ENCODE assay signal across 26 mouse cellular contexts in genomic region chr11:100088378-100089025, GRCm38 (mm10). TPM values are rescaled to one million over a fixed set of nuclear protein-coding genes. Genes with fewer than 3 reads are reported as not detected.
A peak's percentile ranks its signal among the peaks of the same experiment; 100 is the strongest.
DNase-seq lines count a peak whose midpoint lies in the region; ATAC-seq lines count a peak whose summit lies in the region.
"Had no signal": no experiment of that assay in that cellular context is flagged by ENCODE, and none has a peak within 500 bp of the region (broad histone marks: within the 10 kb centered on the region; RNA-seq: fewer than 3 reads in every experiment).

No protein-coding gene starts in this region.

- 0 out of 2 replicates have a peak, but pooled peaks cover 3% of the 10 kb centered on the region for H3K4me1 ChIP-seq in intestine, embryonic 16.5 days (ENCODE audit: control insufficient read depth, insufficient read depth, low read length)
- no peaks in the 10 kb centered on the region for H3K4me1 ChIP-seq in limb, embryonic 10.5 days
- H3K4me1 ChIP-seq: embryonic facial prominence, embryonic 12.5 days; embryonic facial prominence, embryonic 15.5 days; hindbrain, embryonic 10.5 days; hindbrain, embryonic 13.5 days had no signal

- H3K4me3 ChIP-seq in intestine, embryonic 16.5 days (ENCODE audit: low read length) = no peak overlapping the region
- H3K4me3 ChIP-seq in limb, embryonic 10.5 days = no peak overlapping the region
- H3K4me3 ChIP-seq: embryonic facial prominence, embryonic 12.5 days; embryonic facial prominence, embryonic 15.5 days; gastrocnemius, adult 2 months; hindbrain, embryonic 10.5 days; hindbrain, embryonic 13.5 days had no signal

- H3K36me3 ChIP-seq in intestine, embryonic 16.5 days (ENCODE audit: control insufficient read depth, insufficient read depth, low read length) = no peaks in the 10 kb centered on the region
- no peaks in the 10 kb centered on the region for H3K36me3 ChIP-seq in limb, embryonic 10.5 days
- H3K36me3 ChIP-seq: embryonic facial prominence, embryonic 12.5 days; embryonic facial prominence, embryonic 15.5 days; hindbrain, embryonic 10.5 days; hindbrain, embryonic 13.5 days had no signal

- H3K4me2 ChIP-seq in intestine, embryonic 16.5 days (ENCODE audit: low read depth, low read length) = no peak overlapping the region
- H3K4me2 ChIP-seq: embryonic facial prominence, embryonic 12.5 days; embryonic facial prominence, embryonic 15.5 days; heart, embryonic 11.5 days; hindbrain, embryonic 13.5 days had no signal

- 54% methylated on average over 7 of the region's 7 CpGs for WGBS in intestine, embryonic 16.5 days
- 74% methylated on average over 7 of the region's 7 CpGs for WGBS in limb, embryonic 10.5 days

- H3K27ac ChIP-seq in intestine, embryonic 16.5 days (ENCODE audit: low read length) = no peak overlapping the region
- H3K27ac ChIP-seq in limb, embryonic 10.5 days = no peak overlapping the region
- H3K27ac ChIP-seq: embryonic facial prominence, embryonic 12.5 days; embryonic facial prominence, embryonic 15.5 days; gastrocnemius, adult 2 months; hindbrain, embryonic 10.5 days; hindbrain, embryonic 13.5 days had no signal

- H3K9ac ChIP-seq in intestine, embryonic 16.5 days (ENCODE audit: low read depth, low read length) = no peak overlapping the region
- H3K9ac ChIP-seq: embryonic facial prominence, embryonic 12.5 days; embryonic facial prominence, embryonic 15.5 days; forebrain, postnatal 0 days; hindbrain, embryonic 13.5 days had no signal

- no peak for DNase-seq in frontal cortex, postnatal 14 days (ENCODE audit: low spot score in 2 of 2)
- peak; percentile 21 for DNase-seq in layer of hippocampus, adult 9-11 months
- DNase-seq in layer of hippocampus, adult 11-12 months (ENCODE audit: low spot score) = no peak
- DNase-seq in limb, embryonic 10.5 days (ENCODE audit: low spot score) = no peak
- no peak for DNase-seq in cerebellum, postnatal 4 days (ENCODE audit: low spot score in 2 of 2)
- DNase-seq: adrenal gland, adult 8-10 months; adrenal gland, postnatal 25 days; cerebellum, adult 18-20 months; cerebellum, adult 9-10 months; forebrain, postnatal 0 days; gastrocnemius, adult 2 months; gastrocnemius, postnatal 14 days; heart, adult 11 months had no signal

- H3K9me3 ChIP-seq in intestine, embryonic 16.5 days (ENCODE audit: control insufficient read depth, low read length) = no peaks in the 10 kb centered on the region
- no peaks in the 10 kb centered on the region for H3K9me3 ChIP-seq in limb, embryonic 10.5 days (replicated peaks)
- H3K9me3 ChIP-seq: embryonic facial prominence, embryonic 12.5 days; embryonic facial prominence, embryonic 15.5 days had no signal

- peak; percentile 91 for ATAC-seq in frontal cortex, adult (ENCODE audit: low TSS enrichment)
- peak; percentile 92 for ATAC-seq in intestine, embryonic 16.5 days
- ATAC-seq: activated CD4-positive, CD25-positive, alpha-beta regulatory T cell, adult 4 months; forebrain, embryonic 14.5 days; forebrain, postnatal 0 days had no signal

- H3K27me3 ChIP-seq in intestine, embryonic 16.5 days (replicated peaks; ENCODE audit: control insufficient read depth, insufficient read depth, low read length) = no peaks in the 10 kb centered on the region
- no peaks in the 10 kb centered on the region for H3K27me3 ChIP-seq in limb, embryonic 10.5 days (ENCODE audit: low read depth, poor library complexity, severe bottlenecking)
- H3K27me3 ChIP-seq: embryonic facial prominence, embryonic 12.5 days; embryonic facial prominence, embryonic 15.5 days; hindbrain, embryonic 13.5 days had no signal

RNA-seq across cellular contexts. Expression of gene Krt32, which starts 0.5 kb away (rescaled TPM):
- not detected in 2 replicates for polyA plus RNA-seq in intestine, embryonic 16.5 days (2015; fragmentation: Nextera tagmentation; extraction: Ambion mirVana)
- not detected in 2 replicates for polyA plus RNA-seq in limb, embryonic 10.5 days (2016; fragmentation: Nextera tagmentation; extraction: Ambion mirVana)
- polyA plus RNA-seq: activated CD4-positive, CD25-positive, alpha-beta regulatory T cell, adult 4 months; embryonic facial prominence, embryonic 12.5 days; forebrain, embryonic 11.5 days; forebrain, embryonic 14.5 days; forebrain, postnatal 0 days; heart, embryonic 11.5 days; heart, embryonic 14.5 days; heart, postnatal 0 days; hindbrain, embryonic 10.5 days; hindbrain, embryonic 13.5 days; intestine, embryonic 14.5 days had no signal

RNA-seq across cellular contexts. Expression of gene Krt35, which starts 7.5 kb away (rescaled TPM):
- polyA plus RNA-seq in intestine, embryonic 16.5 days (2015; fragmentation: Nextera tagmentation; extraction: Ambion mirVana) = 0.07 and 0.12 TPM in 2 replicates
- 0.08 TPM in 1 of 2 replicates, not detected in the other for polyA plus RNA-seq in limb, embryonic 10.5 days (2016; fragmentation: Nextera tagmentation; extraction: Ambion mirVana)
- polyA plus RNA-seq: activated CD4-positive, CD25-positive, alpha-beta regulatory T cell, adult 4 months; embryonic facial prominence, embryonic 12.5 days; forebrain, embryonic 11.5 days; forebrain, embryonic 14.5 days; forebrain, postnatal 0 days; heart, embryonic 11.5 days; heart, embryonic 14.5 days; heart, postnatal 0 days; hindbrain, embryonic 10.5 days; hindbrain, embryonic 13.5 days; intestine, embryonic 14.5 days had no signal

RNA-seq across cellular contexts. Expression of gene Krt36, which starts 16.9 kb away (rescaled TPM):
- polyA plus RNA-seq in intestine, embryonic 16.5 days (2015; fragmentation: Nextera tagmentation; extraction: Ambion mirVana) = 0.10 TPM in 1 of 2 replicates, not detected in the other
- not detected in 2 replicates for polyA plus RNA-seq in limb, embryonic 10.5 days (2016; fragmentation: Nextera tagmentation; extraction: Ambion mirVana)
- polyA plus RNA-seq: activated CD4-positive, CD25-positive, alpha-beta regulatory T cell, adult 4 months; forebrain, embryonic 11.5 days; forebrain, embryonic 14.5 days; forebrain, postnatal 0 days; heart, embryonic 11.5 days; heart, embryonic 14.5 days; heart, postnatal 0 days; hindbrain, embryonic 10.5 days; hindbrain, embryonic 13.5 days had no signal

RNA-seq across cellular contexts. Expression of gene Krt13, which starts 32.9 kb away (rescaled TPM):
- 0.29 TPM in 1 of 2 replicates, not detected in the other for polyA plus RNA-seq in intestine, embryonic 16.5 days (2015; fragmentation: Nextera tagmentation; extraction: Ambion mirVana)
- polyA plus RNA-seq in limb, embryonic 10.5 days (2016; fragmentation: Nextera tagmentation; extraction: Ambion mirVana) = not detected in 2 replicates
- polyA plus RNA-seq: activated CD4-positive, CD25-positive, alpha-beta regulatory T cell, adult 4 months; embryonic facial prominence, embryonic 12.5 days; forebrain, embryonic 11.5 days; forebrain, embryonic 14.5 days; forebrain, postnatal 0 days; heart, embryonic 11.5 days; heart, embryonic 14.5 days; heart, postnatal 0 days; hindbrain, embryonic 13.5 days; intestine, embryonic 14.5 days had no signal

RNA-seq across cellular contexts. Expression of gene Krt31, which starts 38.2 kb away (rescaled TPM):
- polyA plus RNA-seq in intestine, embryonic 16.5 days (2015; fragmentation: Nextera tagmentation; extraction: Ambion mirVana) = not detected in 2 replicates
- not detected in 2 replicates for polyA plus RNA-seq in limb, embryonic 10.5 days (2016; fragmentation: Nextera tagmentation; extraction: Ambion mirVana)
- polyA plus RNA-seq: activated CD4-positive, CD25-positive, alpha-beta regulatory T cell, adult 4 months; embryonic facial prominence, embryonic 12.5 days; forebrain, embryonic 11.5 days; forebrain, embryonic 14.5 days; forebrain, postnatal 0 days; heart, embryonic 11.5 days; heart, embryonic 14.5 days; heart, postnatal 0 days; hindbrain, embryonic 10.5 days; hindbrain, embryonic 13.5 days; intestine, embryonic 14.5 days had no signal
